Mouse (Mus musculus) left cerebral cortex, adult 9 months (tissue): Measurements from ENCODE around the gene Foxa3.
A peak's percentile ranks its signal among the peaks of the same experiment; 100 is the strongest.
"Not testable (repeated sequence)": the region's sequence is repeated elsewhere in the genome, so short reads cannot be mapped to it uniquely, and the experiment has no call there.

ENCODE experiments used
- DNase-seq, 2 experiments: peaks; one replicate each; pipeline ENCODE4 v3.0.0; 2022; ENCODE audit warnings: low spot score in 2 of 2

Gene Foxa3

GRCm38 (mm10) chr7:19023357-19023814 lies at the start of gene Foxa3:
TSS of gene Foxa3 (minus strand) at chr7:19023538.
- peak in 1 of 2 experiments; percentile 34 for DNase-seq

GRCm38 (mm10) chr7:19071024-19071423 lies 47.7 kb upstream of the Foxa3 start:
- DNase-seq, result not testable (repeated sequence)

- DNase-seq, result no peak
These were observed 46.2 kb upstream of the Foxa3 start for GRCm38 (mm10) chr7:19069500-19069899.

- peak in 1 of 2 experiments; percentile 83 for DNase-seq
These were observed 45.4 kb upstream of the Foxa3 start for GRCm38 (mm10) chr7:19068707-19069106.

- no peak for DNase-seq
These were observed 44.6 kb upstream of the Foxa3 start for GRCm38 (mm10) chr7:19067935-19068334.

GRCm38 (mm10) chr7:19067063-19067462 lies 43.7 kb upstream of the Foxa3 start:
- DNase-seq, result no peak

- no peak for DNase-seq
These were observed 42.6 kb upstream of the Foxa3 start for GRCm38 (mm10) chr7:19065896-19066295.

GRCm38 (mm10) chr7:19057405-19057804 lies 34.1 kb upstream of the Foxa3 start:
- no peak for DNase-seq

GRCm38 (mm10) chr7:19055108-19055507 lies 31.8 kb upstream of the Foxa3 start:
- DNase-seq, result no peak

- DNase-seq, result no peak
These were observed 31.4 kb upstream of the Foxa3 start for GRCm38 (mm10) chr7:19054777-19055076.

- DNase-seq, result no peak
These were observed 30.9 kb upstream of the Foxa3 start, which contains the start of gene Rsph6a for GRCm38 (mm10) chr7:19054047-19054776. TSS of gene Rsph6a (plus strand) at chr7:19054690.

- DNase-seq, result no peak
These were observed 29.8 kb upstream of the Foxa3 start for GRCm38 (mm10) chr7:19053136-19053532.

GRCm38 (mm10) chr7:19052345-19053135 lies 29.2 kb upstream of the Foxa3 start:
- DNase-seq, result peak in 1 of 2 experiments; percentile 75

GRCm38 (mm10) chr7:19051161-19051560 lies 27.8 kb upstream of the Foxa3 start:
- no peak for DNase-seq

GRCm38 (mm10) chr7:19050172-19050571 lies 26.8 kb upstream of the Foxa3 start:
- peak in 1 of 2 experiments; percentile 40 for DNase-seq

GRCm38 (mm10) chr7:19049252-19049651 lies 25.9 kb upstream of the Foxa3 start:
- no peak for DNase-seq

GRCm38 (mm10) chr7:19048006-19048527 lies 24.7 kb upstream of the Foxa3 start:
- DNase-seq, result no peak

GRCm38 (mm10) chr7:19046286-19047069 lies 23.1 kb upstream of the Foxa3 start:
- no peak for DNase-seq

- DNase-seq, result no peak
These were observed 21.3 kb upstream of the Foxa3 start for GRCm38 (mm10) chr7:19044616-19045015.

- DNase-seq, result no peak
These were observed 8.3 kb upstream of the Foxa3 start for GRCm38 (mm10) chr7:19031641-19032040.

- no peak for DNase-seq
These were observed 5.8 kb upstream of the Foxa3 start for GRCm38 (mm10) chr7:19029084-19029653.

- no peak for DNase-seq
These were observed 4.7 kb upstream of the Foxa3 start for GRCm38 (mm10) chr7:19028067-19028466.
